Mouse (Mus musculus) lung, postnatal 25 days (tissue): ENCODE data around the gene Usp13.

Experiments used
- DNase-seq: peaks from one replicate; pipeline ENCODE4 v3.0.0; 2022; ENCODE audit warnings: low spot score

The Usp13 gene

GRCm38 (mm10) chr3:32817357-32818326, at the start of gene Usp13:
Gene Usp13, plus strand, starts transcription at chr3:32817546.
- DNase-seq, result peak; percentile 47

- DNase-seq, result no peak
Observed at GRCm38 (mm10) chr3:32770781-32771180, 46.6 kb upstream of the Usp13 start.

- DNase-seq, result no peak
Observed at GRCm38 (mm10) chr3:32817001-32817356, 367 bp upstream of the Usp13 start.

GRCm38 (mm10) chr3:32818327-32818900, 1.1 kb downstream of the Usp13 start:
- DNase-seq, result no peak

- DNase-seq, result peak; percentile 16
Observed at GRCm38 (mm10) chr3:32822620-32823019, 5.3 kb downstream of the Usp13 start.

GRCm38 (mm10) chr3:32824923-32825322, 7.6 kb downstream of the Usp13 start:
- peak; percentile 21 for DNase-seq

GRCm38 (mm10) chr3:32825964-32826479, 8.7 kb downstream of the Usp13 start:
- no peak for DNase-seq

- DNase-seq, result no peak
Observed at GRCm38 (mm10) chr3:32826701-32827100, 9.4 kb downstream of the Usp13 start.

- no peak for DNase-seq
Observed at GRCm38 (mm10) chr3:32833871-32834270, 16.5 kb downstream of the Usp13 start.

- no peak for DNase-seq
Observed at GRCm38 (mm10) chr3:32837847-32838246, 20.5 kb downstream of the Usp13 start.

- DNase-seq, result no peak
Observed at GRCm38 (mm10) chr3:32856362-32857107, 39.2 kb downstream of the Usp13 start.

- no peak for DNase-seq
Observed at GRCm38 (mm10) chr3:32871081-32871480, 53.7 kb downstream of the Usp13 start.

- no peak for DNase-seq
Observed at GRCm38 (mm10) chr3:32886386-32886785, 69.0 kb downstream of the Usp13 start.

- no peak for DNase-seq
Observed at GRCm38 (mm10) chr3:32888886-32889285, 71.5 kb downstream of the Usp13 start.

- no peak for DNase-seq
Observed at GRCm38 (mm10) chr3:32890174-32890573, 72.8 kb downstream of the Usp13 start.

- DNase-seq, result no peak
Observed at GRCm38 (mm10) chr3:32903462-32903861, 86.1 kb downstream of the Usp13 start.

GRCm38 (mm10) chr3:32904599-32904998, 87.3 kb downstream of the Usp13 start:
- DNase-seq, result no peak

- no peak for DNase-seq
Observed at GRCm38 (mm10) chr3:32905850-32906779, 88.8 kb downstream of the Usp13 start.

- no peak for DNase-seq
Observed at GRCm38 (mm10) chr3:32908400-32908799, 91.1 kb downstream of the Usp13 start.

- no peak for DNase-seq
Observed at GRCm38 (mm10) chr3:32910071-32910551, 92.8 kb downstream of the Usp13 start.

GRCm38 (mm10) chr3:32924168-32924567, 106.8 kb downstream of the Usp13 start:
- DNase-seq, result no peak
